Mouse (Mus musculus) small intestine, adult 2 months (tissue): ENCODE measurements around the gene Ambra1.

Experiments
- CTCF ChIP-seq: fragments of 200-500 bp; IDR thresholded peaks from 2 replicates; pipeline ENCODE4 v1.5.1; 2012; ENCODE audit warnings: low read depth, mild to moderate bottlenecking, control low read depth, inconsistent platforms, low read length, moderate library complexity, mixed read lengths; ENCODE audit not compliant: insufficient replicate concordance, insufficient read length; ENCODE audit errors: extremely low read depth
- POLR2A ChIP-seq: fragments of 200-500 bp; IDR thresholded peaks from 2 replicates; pipeline ENCODE4 v1.6.1; 2012; ENCODE audit warnings: low read depth, mild to moderate bottlenecking, control low read depth, inconsistent platforms, low read length, moderate library complexity

- TF ChIP-seq CTCF (no peak), POLR2A (no peak)
Measured at GRCm38 (mm10) chr2:91883961-91884360, 154.0 kb downstream of the Ambra1 start.
